Mouse (Mus musculus) adrenal gland, adult (tissue): Measurements from ENCODE around the gene Arid4a.
A peak's percentile ranks its signal among the peaks of the same experiment; 100 is the strongest.

Experiments
- DNase-seq, 2 experiments: peaks; one replicate each; pipeline ENCODE4 v3.0.0; 2022 to 2023; ENCODE audit warnings: low spot score in 1 of 2; ENCODE audit not compliant: inconsistent age in 2 of 2

The Arid4a gene

GRCm38 (mm10) chr12:71052341-71052995 lies 36.7 kb downstream of the Arid4a start:
- no peak for DNase-seq

GRCm38 (mm10) chr12:71053031-71053430 lies 37.2 kb downstream of the Arid4a start:
- DNase-seq: peak; percentile 31 to 71

- DNase-seq: peak in 1 of 2 experiments; percentile 40
These were observed 37.7 kb downstream of the Arid4a start for GRCm38 (mm10) chr12:71053486-71053885.

- no peak for DNase-seq
These were observed 39.7 kb downstream of the Arid4a start for GRCm38 (mm10) chr12:71055537-71055936.

- no peak for DNase-seq
These were observed 44.0 kb downstream of the Arid4a start for GRCm38 (mm10) chr12:71059741-71060140.

- peak in 1 of 2 experiments; percentile 66 for DNase-seq
These were observed 54.1 kb downstream of the Arid4a start for GRCm38 (mm10) chr12:71069846-71070245.

- peak in 1 of 2 experiments; percentile 62 for DNase-seq
These were observed 56.3 kb downstream of the Arid4a start for GRCm38 (mm10) chr12:71072048-71072447.

- peak; percentile 58 to 81 for DNase-seq
These were observed 57.4 kb downstream of the Arid4a start for GRCm38 (mm10) chr12:71073113-71073730.

GRCm38 (mm10) chr12:71086331-71086730 lies 70.5 kb downstream of the Arid4a start:
- DNase-seq: no peak

- peak in 1 of 2 experiments; percentile 11 for DNase-seq
These were observed 88.5 kb downstream of the Arid4a start for GRCm38 (mm10) chr12:71104275-71104674.

- peak; percentile 59 to 84 for DNase-seq
These were observed 91.5 kb downstream of the Arid4a start for GRCm38 (mm10) chr12:71107216-71107771.

- peak; percentile 74 to 79 for DNase-seq
These were observed 95.5 kb downstream of the Arid4a start, which contains the start of gene Tomm20l for GRCm38 (mm10) chr12:71111331-71111730. TSS of gene Tomm20l (plus strand) at chr12:71111428.

GRCm38 (mm10) chr12:71113074-71113473 lies 97.3 kb downstream of the Arid4a start:
- DNase-seq: no peak

- peak; percentile 82 to 86 for DNase-seq
These were observed 98.0 kb downstream of the Arid4a start for GRCm38 (mm10) chr12:71113675-71114288.

GRCm38 (mm10) chr12:71116411-71116810 lies 100.6 kb downstream of the Arid4a start:
- DNase-seq: peak; percentile 87 to 93

GRCm38 (mm10) chr12:71122731-71123130 lies 106.9 kb downstream of the Arid4a start:
- DNase-seq: peak in 1 of 2 experiments; percentile 49

GRCm38 (mm10) chr12:71123286-71123685 lies 107.5 kb downstream of the Arid4a start:
- no peak for DNase-seq

GRCm38 (mm10) chr12:71135581-71135980 lies 119.8 kb downstream of the Arid4a start:
- no peak for DNase-seq

- peak; percentile 85 to 97 for DNase-seq
These were observed 120.6 kb downstream of the Arid4a start, which contains the start of the genes Timm9 and 2700049A03Rik for GRCm38 (mm10) chr12:71136130-71136973. TSS of gene Timm9 (minus strand) at chr12:71136684. TSS of gene 2700049A03Rik (plus strand) at chr12:71136848.

GRCm38 (mm10) chr12:71136974-71137491 lies 121.2 kb downstream of the Arid4a start:
- DNase-seq: peak; percentile 82 to 95
